In genomic region chr11:17158858-17159737, GRCm38 (mm10) we compare ENCODE assay signal across 8 mouse cellular contexts. TPM values are rescaled to one million over a fixed set of nuclear protein-coding genes. Genes with fewer than 3 reads are reported as not detected.
DNase-seq lines count a peak whose midpoint lies in the region; ATAC-seq and TF ChIP-seq lines count a peak whose summit lies in the region.

Gene Ppp3r1 (plus strand): TSS chr11:17159263.

- H3K27ac ChIP-seq in CH12.LX (ENCODE audit: insufficient read depth, low read depth) = peak within 1 kb of the TSS; percentile 62
- peak within 1 kb of the TSS; percentile 86 for H3K27ac ChIP-seq in forebrain, embryonic 11.5 days (ENCODE audit: low read depth, low read length)
- H3K27ac ChIP-seq in heart, embryonic 16.5 days (ENCODE audit: low read length) = peak within 1 kb of the TSS; percentile 97
- H3K27ac ChIP-seq in liver, embryonic 15.5 days (replicated peaks) = peak within 1 kb of the TSS; percentile 95
- peak within 1 kb of the TSS; percentile 92 for H3K27ac ChIP-seq in neural tube, embryonic 12.5 days

- H3K4me1 ChIP-seq in CH12.LX (ENCODE audit: control insufficient read depth in 1 of 2, insufficient read depth in 2 of 2) = peaks cover 9 to 41% of the 10 kb centered on the region in 2 experiments
- H3K4me1 ChIP-seq in forebrain, embryonic 11.5 days (replicated peaks; ENCODE audit: control insufficient read depth, insufficient read depth, low read length) = peaks cover 2% of the 10 kb centered on the region; the same call in 1 of the 2 replicates
- peaks cover 14% of the 10 kb centered on the region for H3K4me1 ChIP-seq in heart, embryonic 16.5 days (ENCODE audit: control insufficient read depth, insufficient read depth, low read length)
- peaks cover 42% of the 10 kb centered on the region for H3K4me1 ChIP-seq in liver, embryonic 15.5 days (replicated peaks)
- H3K4me1 ChIP-seq in neural tube, embryonic 12.5 days = peaks cover 21% of the 10 kb centered on the region

- DNase-seq in CH12.LX (ENCODE audit: extremely low read depth) = peak; percentile 96
- DNase-seq in c-Kit-positive CD71-positive TER-119-negative erythroid progenitor cells, embryonic 14.5 days (ENCODE audit: low read depth) = peak; percentile 91
- peak; percentile 98 for DNase-seq in forebrain, embryonic 11.5 days (ENCODE audit: low spot score)
- peak; percentile 97 to 98 for DNase-seq in kidney, postnatal 36 days
- peak; percentile 98 for DNase-seq in telencephalon, adult 2 months (ENCODE audit: low read depth, low spot score)

- no peaks in the 10 kb centered on the region for H3K27me3 ChIP-seq in CH12.LX (replicated peaks)
- H3K27me3 ChIP-seq in forebrain, embryonic 11.5 days (ENCODE audit: control insufficient read depth, insufficient read depth, low read length) = no peaks in the 10 kb centered on the region
- H3K27me3 ChIP-seq in heart, embryonic 16.5 days (ENCODE audit: control insufficient read depth, insufficient read depth, low read length) = no peaks in the 10 kb centered on the region
- H3K27me3 ChIP-seq in liver, embryonic 15.5 days = no peaks in the 10 kb centered on the region
- H3K27me3 ChIP-seq in neural tube, embryonic 12.5 days (replicated peaks) = no peaks in the 10 kb centered on the region

- TF ChIP-seq EP300 in CH12.LX (IDR thresholded peaks at IDR 0.05; ENCODE audit: low read length) = no peak

- in situ Hi-C loops in CH12.LX (cut with MboI; ENCODE audit: low pct_ligation_motif_present, low pct_unique_long_range_greater_than_20kb, low sequenced_read_pairs) = no loop called here

- no peaks in the 10 kb centered on the region for H3K9me3 ChIP-seq in CH12.LX (replicated peaks; ENCODE audit: low read length)
- H3K9me3 ChIP-seq in forebrain, embryonic 11.5 days (ENCODE audit: control insufficient read depth, low read length) = no peaks in the 10 kb centered on the region
- H3K9me3 ChIP-seq in heart, embryonic 16.5 days (replicated peaks; ENCODE audit: control insufficient read depth, low read length) = no peaks in the 10 kb centered on the region
- no peaks in the 10 kb centered on the region for H3K9me3 ChIP-seq in liver, embryonic 15.5 days (replicated peaks)
- H3K9me3 ChIP-seq in neural tube, embryonic 12.5 days = no peaks in the 10 kb centered on the region

- dilution Hi-C loops in CH12.LX (cut with MboI; ENCODE audit: extremely low pct_ligation_motif_present, extremely low pct_unique_long_range_greater_than_20kb, low sequenced_read_pairs) = no loop called here

- peak; percentile 74 for TF ChIP-seq POLR2A in CH12.LX (IDR thresholded peaks at IDR 0.05; ENCODE audit: low read depth, low read length)

- WGBS in forebrain, embryonic 11.5 days = under 1% methylated on average over 81 of the region's 89 CpGs
- WGBS in heart, embryonic 16.5 days = under 1% methylated on average over 85 of the region's 89 CpGs
- WGBS in liver, embryonic 15.5 days (ENCODE audit: insufficient replicate concordance) = under 1% methylated on average over 80 of the region's 89 CpGs
- under 1% methylated on average over 89 of the region's 89 CpGs for WGBS in neural tube, embryonic 12.5 days

- H3K79me2 ChIP-seq in CH12.LX (replicated peaks; ENCODE audit: control insufficient read depth, extremely low read depth, insufficient read depth, poor library complexity, severe bottlenecking) = peaks cover 47% of the 10 kb centered on the region

- peak within 1 kb of the TSS; percentile 68 for H3K4me2 ChIP-seq in CH12.LX (ENCODE audit: insufficient read depth, low read depth, poor library complexity, severe bottlenecking)
- H3K4me2 ChIP-seq in forebrain, embryonic 11.5 days (ENCODE audit: low read depth, low read length, severe bottlenecking) = peak within 1 kb of the TSS; percentile 75
- peak within 1 kb of the TSS; percentile 87 for H3K4me2 ChIP-seq in heart, embryonic 16.5 days (ENCODE audit: low read depth, low read length)
- H3K4me2 ChIP-seq in liver, embryonic 15.5 days = peak within 1 kb of the TSS; percentile 85
- H3K4me2 ChIP-seq in neural tube, embryonic 12.5 days (replicated peaks) = peak within 1 kb of the TSS; percentile 71

- TF ChIP-seq CTCF in CH12.LX (conservative IDR thresholded peaks at IDR 0.05 in 1 of 2, IDR thresholded peaks at IDR 0.05 in 1 of 2; ENCODE audit: low read depth in 2 of 2, low read length in 2 of 2) = no peak

- ATAC-seq in forebrain, embryonic 11.5 days (replicated peaks; ENCODE audit: low FRiP score) = peak; percentile 99
- peak; percentile 97 for ATAC-seq in heart, embryonic 16.5 days (replicated peaks; ENCODE audit: extremely low read depth, insufficient read depth, low FRiP score)
- ATAC-seq in liver, embryonic 15.5 days (ENCODE audit: insufficient read depth) = peak; percentile 98
- peak; percentile 98 for ATAC-seq in neural tube, embryonic 12.5 days (ENCODE audit: low FRiP score, low read depth)

- H3K9ac ChIP-seq in CH12.LX (ENCODE audit: insufficient read depth, low read depth) = peak within 1 kb of the TSS; percentile 97
- H3K9ac ChIP-seq in forebrain, embryonic 11.5 days (ENCODE audit: low read length) = peak within 1 kb of the TSS; percentile 93
- H3K9ac ChIP-seq in heart, embryonic 16.5 days (ENCODE audit: low read length) = peak within 1 kb of the TSS; percentile 99
- peak within 1 kb of the TSS; percentile 85 for H3K9ac ChIP-seq in liver, embryonic 15.5 days
- peak within 1 kb of the TSS; percentile 99 for H3K9ac ChIP-seq in neural tube, embryonic 12.5 days

- no peak for TF ChIP-seq RAD21 in CH12.LX (IDR thresholded peaks at IDR 0.05; ENCODE audit: low read depth, low read length)

- peaks cover 0 to 12% of the 10 kb centered on the region in 2 experiments for H3K36me3 ChIP-seq in CH12.LX (replicated peaks in 1 of 2; ENCODE audit: control insufficient read depth in 1 of 2, insufficient read depth in 1 of 2, low read length in 1 of 2)
- no peaks in the 10 kb centered on the region for H3K36me3 ChIP-seq in forebrain, embryonic 11.5 days (ENCODE audit: control insufficient read depth, insufficient read depth, low read length)
- no peaks in the 10 kb centered on the region for H3K36me3 ChIP-seq in heart, embryonic 16.5 days (ENCODE audit: control insufficient read depth, insufficient read depth)
- no peaks in the 10 kb centered on the region for H3K36me3 ChIP-seq in liver, embryonic 15.5 days (replicated peaks)
- no peaks in the 10 kb centered on the region for H3K36me3 ChIP-seq in neural tube, embryonic 12.5 days

- peak within 1 kb of the TSS; percentile 93 to 100 (median 96) for H3K4me3 ChIP-seq in CH12.LX (replicated peaks in 1 of 3; ENCODE audit: low read depth in 2 of 3, low read length in 2 of 3, poor library complexity in 1 of 3)
- H3K4me3 ChIP-seq in forebrain, embryonic 11.5 days (ENCODE audit: low read depth, low read length) = peak within 1 kb of the TSS; percentile 99
- H3K4me3 ChIP-seq in heart, embryonic 16.5 days (ENCODE audit: low read length) = peak within 1 kb of the TSS; percentile 99
- H3K4me3 ChIP-seq in liver, embryonic 15.5 days (replicated peaks) = peak within 1 kb of the TSS; percentile 96
- peak within 1 kb of the TSS; percentile 96 for H3K4me3 ChIP-seq in neural tube, embryonic 12.5 days

TF ChIP-seq in CH12.LX, 34 proteins besides CTCF, POLR2A, EP300 and RAD21 (continues in another document):
- TF ChIP-seq ETS1 (conservative IDR thresholded peaks at IDR 0.05; ENCODE audit: low read depth, low read length) (no peak), USF1 (IDR thresholded peaks at IDR 0.05; ENCODE audit: low read depth, low read length) (peak; percentile 92), ZMIZ1 (IDR thresholded peaks at IDR 0.05; ENCODE audit: low read depth, low read length) (peak; percentile 81), JUND (conservative IDR thresholded peaks at IDR 0.05; ENCODE audit: low read depth, low read length) (no peak), POLR2AphosphoS2 (IDR thresholded peaks at IDR 0.05; ENCODE audit: low read depth, low read length) (peak; percentile 72; the same call in 1 of the 2 replicates), MAZ (IDR thresholded peaks at IDR 0.05; ENCODE audit: low read depth, low read length) (peak; percentile 59; the same call in 1 of the 2 replicates), UBTF (IDR thresholded peaks at IDR 0.05; ENCODE audit: low read depth, low read length) (peak; percentile 67; the same call in 1 of the 2 replicates), MYC (IDR thresholded peaks at IDR 0.05; ENCODE audit: low read depth, low read length) (no peak; the same call in 1 of the 2 replicates), SIN3A (IDR thresholded peaks at IDR 0.05; ENCODE audit: low read length) (peak; percentile 75; the same call in 1 of the 2 replicates), CHD2 (IDR thresholded peaks at IDR 0.05; ENCODE audit: low read length) (no peak), ZNF384 (IDR thresholded peaks at IDR 0.05; ENCODE audit: low read depth, low read length) (no peak), MAFK (IDR thresholded peaks at IDR 0.05; ENCODE audit: insufficient replicate concordance, low read length) (no peak), MAX (IDR thresholded peaks at IDR 0.05; ENCODE audit: low read length) (peak; percentile 58; the same call in 1 of the 2 replicates), ZKSCAN1 (IDR thresholded peaks at IDR 0.05; ENCODE audit: borderline replicate concordance, low read depth, low read length) (no peak), NELFE (IDR thresholded peaks at IDR 0.05; ENCODE audit: low read depth, low read length) (peak; percentile 76; the same call in 1 of the 2 replicates), RCOR1 (conservative IDR thresholded peaks at IDR 0.05; ENCODE audit: low read depth, low read length) (no peak), SMC3 (IDR thresholded peaks at IDR 0.05; ENCODE audit: low read depth, low read length) (no peak), CHD1 (IDR thresholded peaks at IDR 0.05; ENCODE audit: low read depth, low read length) (no peak), KAT2A (IDR thresholded peaks at IDR 0.05; ENCODE audit: insufficient replicate concordance, low read length) (0 out of 2 replicates have a peak, but pooled peaks have one; percentile 50), HCFC1 (IDR thresholded peaks at IDR 0.05; ENCODE audit: low read depth, low read length) (peak; percentile 77), NRF1 (IDR thresholded peaks at IDR 0.05; ENCODE audit: low read depth, low read length) (peak; percentile 62), JUN (IDR thresholded peaks at IDR 0.05; ENCODE audit: insufficient read depth, low read depth, low read length) (no peak), TBP (conservative IDR thresholded peaks at IDR 0.05; ENCODE audit: low read depth, low read length) (peak; percentile 58; the same call in 1 of the 2 replicates)

RNA-seq across cellular contexts. Expression of gene Ppp3r1, which starts in this region (rescaled TPM):
- total RNA-seq in CH12.LX (2012; rRNA removed) (31.8 and 38.8 TPM in 2 replicates), CH12.LX (2014; rRNA removed) (114 and 116 TPM in 2 replicates)
- polyA plus RNA-seq in CH12.LX (2012; ENCODE audit: insufficient read length, low read depth) = 102 and 128 TPM in 2 replicates
- 94.3 and 103 TPM in 2 replicates for polyA plus RNA-seq in forebrain, embryonic 11.5 days (2014; fragmentation: Nextera tagmentation; extraction: Ambion mirVana)
- polyA plus RNA-seq in heart, embryonic 16.5 days (2015; fragmentation: Nextera tagmentation; extraction: Ambion mirVana) = 73.5 and 86.5 TPM in 2 replicates
- polyA plus RNA-seq in liver, embryonic 15.5 days (2015; fragmentation: Nextera tagmentation; extraction: Ambion mirVana) = 27.1 and 31.0 TPM in 2 replicates
- 139 and 140 TPM in 2 replicates for polyA plus RNA-seq in neural tube, embryonic 12.5 days (2016; fragmentation: Nextera tagmentation; extraction: Ambion mirVana)

Comparison
In these comparisons a context has a peak if more than half of its experiments do, and no peak if none do; other contexts are left out.
1. Peak in every context shown above with its lines: DNase-seq, ATAC-seq, H3K4me3 ChIP-seq and H3K27ac ChIP-seq.